Mouse (Mus musculus): ENCODE data around the gene Cpne7. TPM values are rescaled to one million over a fixed set of nuclear protein-coding genes. Genes with fewer than 3 reads are reported as not detected.

Gene Cpne7
- 0.63 and 1.0 TPM in 2 replicates for polyA plus RNA-seq (2015; fragmentation: Nextera tagmentation; extraction: Ambion mirVana)

- peak within 1 kb of the TSS; percentile 39; the same call in 1 of the 2 replicates for H3K9ac ChIP-seq
- H3K27me3 ChIP-seq = peaks cover 50% of the 10 kb centered on the region
- peaks cover 30% of the 10 kb centered on the region for H3K4me1 ChIP-seq
- no peaks in the 10 kb centered on the region for H3K9me3 ChIP-seq (replicated peaks)
- WGBS = under 1% methylated on average over 51 of the region's 51 CpGs
- peak within 1 kb of the TSS; percentile 94 for H3K4me2 ChIP-seq
- peak; percentile 52; the same call in 1 of the 2 replicates for ATAC-seq (replicated peaks; ENCODE audit: low FRiP score)
- no peak within 1 kb of the TSS for H3K27ac ChIP-seq
- no peaks in the 10 kb centered on the region for H3K36me3 ChIP-seq
- H3K4me3 ChIP-seq (replicated peaks) = peak within 1 kb of the TSS; percentile 53
These were observed at the start of gene Cpne7 for GRCm38 (mm10) chr8:123117127-123117731. Gene Cpne7 (plus strand): TSS chr8:123117374.

DNA sequence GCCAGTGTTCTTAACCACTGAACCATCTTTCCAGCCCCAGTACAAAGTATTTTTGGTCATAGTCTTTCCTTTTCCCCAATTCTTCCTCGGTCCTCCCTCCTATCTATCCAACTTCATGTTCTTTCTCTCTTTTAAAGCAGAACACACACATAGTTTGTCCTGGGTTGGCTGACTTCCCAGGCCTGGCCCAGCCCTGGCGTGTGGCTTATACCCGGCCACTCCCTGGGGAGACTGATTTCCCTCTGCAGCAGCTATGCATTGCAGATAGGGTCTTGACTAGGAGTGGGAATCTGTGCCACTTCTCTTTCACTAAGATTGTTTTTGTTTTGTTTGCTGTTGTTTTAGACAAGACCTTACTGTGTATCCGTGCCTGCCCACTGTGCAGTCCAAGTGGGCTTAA is 46.0 kb upstream of the Cpne7 start:
- 84% methylated on average over 4 of the region's 4 CpGs for WGBS
- Histone ChIP-seq H3K36me3 (peaks cover 78% of the 10 kb centered on the region), H3K9ac (no peak overlapping the region), H3K4me3 (replicated peaks) (no peak overlapping the region), H3K9me3 (replicated peaks) (no peaks in the 10 kb centered on the region), H3K27me3 (no peaks in the 10 kb centered on the region), H3K4me2 (no peak overlapping the region), H3K4me1 (peaks cover 12% of the 10 kb centered on the region), H3K27ac (no peak overlapping the region)
- no peak for ATAC-seq (replicated peaks; ENCODE audit: low FRiP score)

DNA sequence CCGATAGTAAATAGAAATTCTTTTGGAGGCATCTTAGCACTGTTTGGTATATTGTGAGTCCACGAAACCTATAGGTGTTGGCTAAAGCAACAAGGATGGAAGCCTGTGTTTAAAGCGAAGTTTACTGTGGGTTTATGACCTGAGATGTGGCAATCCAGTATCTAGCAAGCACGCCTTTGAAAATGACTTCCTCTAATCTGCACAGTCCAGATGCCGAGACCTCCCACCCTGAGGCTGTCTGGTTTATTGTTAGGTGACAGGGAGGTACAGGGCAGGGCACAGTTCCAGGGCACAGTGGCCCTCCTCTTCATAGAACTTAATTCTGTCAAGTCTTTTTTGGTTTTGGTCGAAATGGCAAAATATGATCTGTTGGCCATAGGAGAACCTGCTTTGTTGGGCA is 40.0 kb upstream of the Cpne7 start:
- H3K27me3 ChIP-seq = no peaks in the 10 kb centered on the region
- H3K4me3 ChIP-seq (replicated peaks) = no peak overlapping the region
- no peak overlapping the region for H3K27ac ChIP-seq
- WGBS = 85% methylated on average over 6 of the region's 6 CpGs
- ATAC-seq (replicated peaks; ENCODE audit: low FRiP score) = no peak
- H3K9me3 ChIP-seq (replicated peaks) = no peaks in the 10 kb centered on the region
- no peak overlapping the region for H3K4me2 ChIP-seq
- H3K9ac ChIP-seq = no peak overlapping the region
- no peaks in the 10 kb centered on the region for H3K4me1 ChIP-seq
- peaks cover 99% of the 10 kb centered on the region for H3K36me3 ChIP-seq

DNA sequence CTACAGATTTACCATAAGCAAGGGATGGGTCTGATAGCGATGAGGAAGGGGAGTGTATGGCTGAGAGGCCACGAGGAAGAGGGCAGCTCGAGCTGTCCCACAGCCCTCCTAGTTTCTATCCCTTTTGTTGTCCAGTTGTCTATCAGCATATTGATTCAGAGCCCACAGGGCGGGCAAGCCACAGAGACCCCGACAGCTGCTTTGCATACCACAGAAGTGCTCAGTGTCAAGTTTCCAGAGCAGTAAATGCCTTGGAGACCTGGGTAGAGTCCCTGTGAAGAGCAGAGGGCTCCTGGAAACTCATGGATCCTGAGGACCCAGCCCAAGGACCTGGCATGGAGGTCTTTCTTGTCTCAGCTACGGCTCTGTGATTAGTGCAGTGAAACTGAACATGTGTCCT is 34.2 kb upstream of the Cpne7 start:
- no peak overlapping the region for H3K4me2 ChIP-seq
- no peak for ATAC-seq (replicated peaks; ENCODE audit: low FRiP score)
- no peak overlapping the region for H3K4me3 ChIP-seq (replicated peaks)
- no peak overlapping the region for H3K9ac ChIP-seq
- H3K36me3 ChIP-seq = peaks cover 100% of the 10 kb centered on the region
- WGBS = 73% methylated on average over 6 of the region's 6 CpGs
- H3K4me1 ChIP-seq = no peaks in the 10 kb centered on the region
- no peaks in the 10 kb centered on the region for H3K27me3 ChIP-seq
- H3K9me3 ChIP-seq (replicated peaks) = no peaks in the 10 kb centered on the region
- H3K27ac ChIP-seq = no peak overlapping the region

DNA sequence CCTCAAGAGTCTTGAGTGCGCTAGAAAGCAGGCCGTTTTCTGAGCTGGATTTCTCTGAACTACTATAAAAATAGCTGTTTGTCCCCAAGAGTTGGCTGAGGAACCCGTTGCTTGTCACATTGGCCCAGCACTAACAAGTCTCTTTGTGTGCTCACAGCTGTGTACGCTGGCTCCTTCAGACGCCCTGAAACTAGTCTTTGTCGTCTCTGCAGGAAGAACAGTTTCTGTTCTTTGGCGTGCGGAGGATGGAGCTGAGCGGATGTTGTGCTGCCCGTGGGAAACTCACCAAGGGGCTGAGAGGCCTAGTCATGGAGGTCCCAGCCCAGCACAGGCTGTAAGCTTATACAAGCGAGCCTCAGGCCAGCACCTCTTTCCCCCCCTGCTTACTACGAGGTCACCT is 33.6 kb upstream of the Cpne7 start:
- H3K36me3 ChIP-seq = peaks cover 100% of the 10 kb centered on the region
- 93% methylated on average over 12 of the region's 12 CpGs for WGBS
- no peaks in the 10 kb centered on the region for H3K4me1 ChIP-seq
- no peak for ATAC-seq (replicated peaks; ENCODE audit: low FRiP score)
- no peak overlapping the region for H3K9ac ChIP-seq
- H3K27me3 ChIP-seq = no peaks in the 10 kb centered on the region
- H3K27ac ChIP-seq = no peak overlapping the region
- H3K4me2 ChIP-seq = no peak overlapping the region
- no peaks in the 10 kb centered on the region for H3K9me3 ChIP-seq (replicated peaks)
- H3K4me3 ChIP-seq (replicated peaks) = no peak overlapping the region

DNA sequence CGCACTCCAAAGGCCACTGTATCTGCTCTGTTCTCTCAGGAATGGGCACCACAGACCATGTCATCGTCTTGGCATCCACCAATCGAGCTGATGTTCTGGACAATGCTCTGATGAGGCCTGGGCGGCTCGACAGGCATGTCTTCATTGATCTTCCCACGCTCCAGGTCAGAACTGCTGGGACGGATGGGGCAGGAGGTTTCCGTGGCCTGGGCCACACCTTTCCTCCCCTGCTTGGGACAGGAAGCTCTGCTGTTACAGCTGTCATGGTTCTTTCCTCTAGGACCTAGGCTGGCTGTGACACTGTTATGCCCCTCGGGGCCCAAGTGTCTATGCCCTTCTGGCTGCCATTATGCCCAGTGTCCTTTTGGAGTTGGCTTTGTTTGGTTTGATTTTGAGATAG is 29.9 kb upstream of the Cpne7 start:
- Histone ChIP-seq H3K4me1 (no peaks in the 10 kb centered on the region), H3K9me3 (replicated peaks) (no peaks in the 10 kb centered on the region), H3K36me3 (peaks cover 100% of the 10 kb centered on the region), H3K9ac (no peak overlapping the region), H3K4me3 (replicated peaks) (no peak overlapping the region), H3K27me3 (no peaks in the 10 kb centered on the region), H3K4me2 (no peak overlapping the region), H3K27ac (no peak overlapping the region)
- WGBS = 79% methylated on average over 9 of the region's 9 CpGs
- ATAC-seq (replicated peaks; ENCODE audit: low FRiP score) = no peak

- 90% methylated on average over 11 of the region's 11 CpGs for WGBS
- Histone ChIP-seq H3K9ac (no peak overlapping the region), H3K27me3 (no peaks in the 10 kb centered on the region), H3K4me3 (replicated peaks) (no peak overlapping the region), H3K9me3 (replicated peaks) (no peaks in the 10 kb centered on the region), H3K4me2 (no peak overlapping the region), H3K4me1 (peaks cover 13% of the 10 kb centered on the region), H3K27ac (peak overlapping the region; percentile 86), H3K36me3 (peaks cover 51% of the 10 kb centered on the region)
- ATAC-seq (replicated peaks; ENCODE audit: low FRiP score) = no peak
These were observed 20.0 kb upstream of the Cpne7 start for GRCm38 (mm10) chr8:123097216-123097615.

- H3K9me3 ChIP-seq (replicated peaks) = no peaks in the 10 kb centered on the region
- H3K4me2 ChIP-seq = no peak overlapping the region
- no peaks in the 10 kb centered on the region for H3K27me3 ChIP-seq
- peaks cover 13% of the 10 kb centered on the region for H3K4me1 ChIP-seq
- 59% methylated on average over 12 of the region's 12 CpGs for whole genome bisulfite sequencing
- peaks cover 44% of the 10 kb centered on the region for H3K36me3 ChIP-seq
- peak overlapping the region; percentile 86 for H3K27ac ChIP-seq
- peak; percentile 64 for ATAC-seq (replicated peaks; ENCODE audit: low FRiP score)
- H3K4me3 ChIP-seq (replicated peaks) = no peak overlapping the region
- H3K9ac ChIP-seq = no peak overlapping the region
These were observed 19.2 kb upstream of the Cpne7 start for GRCm38 (mm10) chr8:123097786-123098584.

DNA sequence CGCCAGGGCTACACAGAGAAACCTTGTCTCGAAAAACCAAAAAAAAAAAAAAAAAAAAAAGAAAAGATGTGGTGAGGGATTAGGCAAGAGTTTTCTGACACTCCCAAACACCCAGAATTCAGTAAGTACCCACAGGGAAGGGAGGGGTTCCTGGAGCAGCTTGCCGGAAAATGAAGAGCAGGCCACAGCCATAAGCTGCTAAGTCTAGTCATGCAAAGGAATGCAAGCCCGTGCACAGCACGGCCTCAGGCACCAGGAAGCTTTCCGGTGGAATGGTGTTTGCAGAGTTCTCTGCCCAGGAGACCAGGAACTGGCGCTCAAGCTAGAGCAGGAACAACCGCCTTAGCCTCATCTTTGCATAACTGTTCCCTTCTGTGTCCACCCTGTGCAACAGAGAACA is 16.9 kb upstream of the Cpne7 start:
- no peaks in the 10 kb centered on the region for H3K27me3 ChIP-seq
- peaks cover 42% of the 10 kb centered on the region for H3K36me3 ChIP-seq
- H3K4me3 ChIP-seq (replicated peaks) = no peak overlapping the region
- 58% methylated on average over 8 of the region's 8 CpGs for WGBS
- no peaks in the 10 kb centered on the region for H3K9me3 ChIP-seq (replicated peaks)
- no peak for ATAC-seq (replicated peaks; ENCODE audit: low FRiP score)
- no peak overlapping the region for H3K4me2 ChIP-seq
- peaks cover 27% of the 10 kb centered on the region for H3K4me1 ChIP-seq
- H3K9ac ChIP-seq = no peak overlapping the region
- H3K27ac ChIP-seq = peak overlapping the region; percentile 67

DNA sequence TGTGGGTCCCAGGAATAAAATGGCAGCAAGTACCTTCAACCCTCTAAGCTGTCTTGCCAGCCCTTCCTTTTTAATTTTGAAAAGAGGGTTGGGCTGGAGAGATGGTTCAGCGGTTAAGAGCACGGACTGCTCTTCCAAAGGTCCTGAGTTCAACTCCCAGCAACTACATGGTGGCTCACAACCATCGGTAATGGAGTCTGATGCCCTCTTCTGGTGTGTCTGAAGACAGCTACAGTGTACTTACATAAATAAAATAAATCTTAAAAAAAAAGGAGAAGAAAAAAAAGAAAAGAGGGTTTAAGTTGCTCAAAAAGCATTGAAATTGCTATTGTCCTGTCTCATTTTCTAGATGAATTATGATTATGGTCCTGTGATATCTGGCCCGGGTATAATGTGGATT is 15.9 kb upstream of the Cpne7 start:
- WGBS = 70% methylated on average over 4 of the region's 4 CpGs
- no peak for ATAC-seq (replicated peaks; ENCODE audit: low FRiP score)
- Histone ChIP-seq H3K27ac (peak overlapping the region; percentile 93), H3K9ac (0 out of 2 replicates have a peak overlapping the region, but pooled peaks have one; percentile 67), H3K27me3 (no peaks in the 10 kb centered on the region), H3K9me3 (replicated peaks) (no peaks in the 10 kb centered on the region), H3K4me1 (peaks cover 27% of the 10 kb centered on the region), H3K36me3 (peaks cover 42% of the 10 kb centered on the region), H3K4me2 (peak overlapping the region; percentile 90), H3K4me3 (replicated peaks) (no peak overlapping the region; the same call in 1 of the 2 replicates)

- peaks cover 39% of the 10 kb centered on the region for H3K36me3 ChIP-seq
These were observed 15.2 kb upstream of the Cpne7 start, which contains the start of gene Rpl13 for GRCm38 (mm10) chr8:123101735-123102685. Gene Rpl13 (plus strand): TSS chr8:123102350.

More at GRCm38 (mm10) chr8:123101735-123102685, 15.2 kb upstream of the Cpne7 start, which contains the start of gene Rpl13:
- peak; percentile 94 for ATAC-seq (replicated peaks; ENCODE audit: low FRiP score)
- peaks cover 27% of the 10 kb centered on the region for H3K4me1 ChIP-seq
- 1% methylated on average over 56 of the region's 56 CpGs for WGBS
- no peaks in the 10 kb centered on the region for H3K9me3 ChIP-seq (replicated peaks)
- peak within 1 kb of the TSS; percentile 93 for H3K27ac ChIP-seq
- peak within 1 kb of the TSS; percentile 73 for H3K4me3 ChIP-seq (replicated peaks)
- H3K9ac ChIP-seq = peak within 1 kb of the TSS; percentile 91
- peak within 1 kb of the TSS; percentile 90 for H3K4me2 ChIP-seq
- H3K27me3 ChIP-seq = no peaks in the 10 kb centered on the region

Data from kidney, embryonic 15.5 days (tissue).